Mouse (Mus musculus) MEL (cell line): ENCODE data around the gene Atp5d. TPM values are rescaled to one million over a fixed set of nuclear protein-coding genes. Genes with fewer than 3 reads are reported as not detected.

ENCODE experiments used
- DNase-seq: peaks from one replicate; pipeline ENCODE4 v3.0.0; 2011; ENCODE audit warnings: low read depth, low spot score
- H3K27ac ChIP-seq: 2 replicates; pipeline ENCODE4 v1.5.1; 2012; ENCODE audit warnings: low read depth, mild to moderate bottlenecking, control low read depth, low read length, moderate library complexity; ENCODE audit not compliant: control insufficient read depth
- H3K27me3 ChIP-seq, 2 experiments: fragments of 150-350 bp in 1 of 2; sonication (generic) in 1 of 2; 2 replicates each; pipeline ENCODE4 v1.6.1; 2012; ENCODE audit warnings: low read length in 2 of 2, mild to moderate bottlenecking in 2 of 2, improper control_type of control experiment in 1 of 2, moderate library complexity in 1 of 2; ENCODE audit not compliant: insufficient read depth in 2 of 2, control insufficient read depth in 1 of 2
- H3K36me3 ChIP-seq, 2 experiments: 2 replicates each; pipeline ENCODE4 v1.6.1; 2012 to 2014; ENCODE audit warnings: low read length in 2 of 2, improper control_type of control experiment in 1 of 2, inconsistent platforms in 1 of 2, mild to moderate bottlenecking in 1 of 2; ENCODE audit not compliant: insufficient read depth in 2 of 2, control insufficient read depth in 1 of 2
- H3K4me1 ChIP-seq, 2 experiments: fragments of 150-350 bp in 1 of 2; sonication (generic) in 1 of 2; 2 replicates each; pipeline ENCODE4 v1.6.1; 2012; ENCODE audit warnings: low read length in 2 of 2, improper control_type of control experiment in 1 of 2, mild to moderate bottlenecking in 1 of 2; ENCODE audit not compliant: insufficient read depth in 2 of 2, control insufficient read depth in 1 of 2
- H3K4me3 ChIP-seq, 2 experiments: fragments of 150-350 bp in 1 of 2; sonication (generic) in 1 of 2; 2 replicates each; pipeline ENCODE4 v1.5.1; 2012; ENCODE audit warnings: low read depth in 2 of 2, low read length in 2 of 2, mild to moderate bottlenecking in 2 of 2, moderate library complexity in 2 of 2, control low read depth in 1 of 2, improper control_type of control experiment in 1 of 2; ENCODE audit not compliant: control insufficient read depth in 1 of 2, insufficient read depth in 1 of 2
- H3K79me2 ChIP-seq: 2 replicates; pipeline ENCODE4 v1.6.1; 2012; ENCODE audit warnings: mild to moderate bottlenecking, low read length, moderate library complexity; ENCODE audit not compliant: control insufficient read depth, poor library complexity, insufficient read depth
- H3K9ac ChIP-seq: 2 replicates; pipeline ENCODE4 v1.6.1; 2012; ENCODE audit warnings: low read depth, mild to moderate bottlenecking, control low read depth, low read length, moderate library complexity; ENCODE audit not compliant: control insufficient read depth, poor library complexity, severe bottlenecking
- H3K9me3 ChIP-seq: fragments of 150-350 bp; sonication (generic); replicated peaks from 2 replicates; pipeline ENCODE4 v1.6.1; 2012; ENCODE audit warnings: mild to moderate bottlenecking, low read length, improper control_type of control experiment, moderate library complexity; ENCODE audit not compliant: insufficient read depth
- BHLHE40 ChIP-seq: IDR thresholded peaks from 2 replicates; pipeline ENCODE4 v1.6.1; 2012; ENCODE audit warnings: low read depth, mild to moderate bottlenecking, inconsistent platforms, low read length, improper control_type of control experiment, borderline replicate concordance
- E2F4 ChIP-seq: IDR thresholded peaks from 2 replicates; pipeline ENCODE4 v1.6.1; 2011; ENCODE audit warnings: low read depth, low read length, improper control_type of control experiment, borderline replicate concordance
- EP300 ChIP-seq, 2 experiments: IDR thresholded peaks; 2 replicates each; pipeline ENCODE4 v1.6.1; 2011; ENCODE audit warnings: improper control_type of control experiment in 2 of 2, low read length in 2 of 2, low read depth in 1 of 2, mild to moderate bottlenecking in 1 of 2
- ETS1 ChIP-seq: IDR thresholded peaks from 2 replicates; pipeline ENCODE4 v1.6.1; 2012; ENCODE audit warnings: low read depth, mild to moderate bottlenecking, inconsistent platforms, low read length, improper control_type of control experiment, moderate library complexity
- GABPA ChIP-seq: IDR thresholded peaks from 2 replicates; pipeline ENCODE4 v1.6.1; 2012; ENCODE audit warnings: low read depth, mild to moderate bottlenecking, inconsistent platforms, low read length, improper control_type of control experiment, moderate library complexity
- HCFC1 ChIP-seq: IDR thresholded peaks from 2 replicates; pipeline ENCODE4 v1.6.1; 2012; ENCODE audit warnings: low read depth, mild to moderate bottlenecking, inconsistent platforms, low read length, improper control_type of control experiment, moderate library complexity
- KAT2A ChIP-seq: conservative IDR thresholded peaks from 2 replicates; pipeline ENCODE4 v1.6.1; 2012; ENCODE audit warnings: low read depth, low read length, improper control_type of control experiment, inconsistent platforms
- MAZ ChIP-seq: IDR thresholded peaks from 2 replicates; pipeline ENCODE4 v1.6.1; 2012; ENCODE audit warnings: low read depth, mild to moderate bottlenecking, inconsistent platforms, low read length, improper control_type of control experiment
- NRF1 ChIP-seq: IDR thresholded peaks from 2 replicates; pipeline ENCODE4 v1.6.1; 2014; ENCODE audit warnings: low read depth, mild to moderate bottlenecking, inconsistent platforms, low read length, improper control_type of control experiment, moderate library complexity; ENCODE audit not compliant: poor library complexity, insufficient read depth, severe bottlenecking
- POLR2A ChIP-seq, 2 experiments: IDR thresholded peaks; 2 replicates each; pipeline ENCODE4 v1.6.1; 2011 to 2012; ENCODE audit warnings: low read length in 2 of 2, mild to moderate bottlenecking in 2 of 2, control low read depth in 1 of 2, improper control_type of control experiment in 1 of 2, low read depth in 1 of 2, moderate library complexity in 1 of 2; ENCODE audit not compliant: control insufficient read depth in 1 of 2, insufficient read depth in 1 of 2, poor library complexity in 1 of 2
- POLR2AphosphoS2 ChIP-seq: IDR thresholded peaks from 2 replicates; pipeline ENCODE4 v1.6.1; 2011; ENCODE audit warnings: low read length, improper control_type of control experiment
- SIN3A ChIP-seq: IDR thresholded peaks from 2 replicates; pipeline ENCODE4 v1.6.1; 2012; ENCODE audit warnings: low read length, improper control_type of control experiment, inconsistent platforms
- TCF12 ChIP-seq: IDR thresholded peaks from 2 replicates; pipeline ENCODE4 v1.6.1; 2014; ENCODE audit warnings: low read depth, mild to moderate bottlenecking, inconsistent platforms, low read length, improper control_type of control experiment, moderate library complexity
- UBTF ChIP-seq: IDR thresholded peaks from 2 replicates; pipeline ENCODE4 v1.6.1; 2012; ENCODE audit warnings: low read depth, mild to moderate bottlenecking, inconsistent platforms, low read length, improper control_type of control experiment, moderate library complexity, borderline replicate concordance; ENCODE audit not compliant: insufficient read depth
- USF2 ChIP-seq, 2 experiments: IDR thresholded peaks; 2 replicates each; pipeline ENCODE4 v1.6.1; 2011 to 2012; ENCODE audit warnings: improper control_type of control experiment in 2 of 2, low read length in 2 of 2, borderline replicate concordance in 1 of 2, inconsistent platforms in 1 of 2, low read depth in 1 of 2, mild to moderate bottlenecking in 1 of 2; ENCODE audit not compliant: insufficient read depth in 1 of 2
- ZC3H11A ChIP-seq: IDR thresholded peaks from 2 replicates; pipeline ENCODE4 v1.6.1; 2012; ENCODE audit warnings: low read depth, mild to moderate bottlenecking, inconsistent platforms, low read length, improper control_type of control experiment
- ZNF384 ChIP-seq: IDR thresholded peaks from 2 replicates; pipeline ENCODE4 v1.6.1; 2012; ENCODE audit warnings: low read depth, mild to moderate bottlenecking, inconsistent platforms, low read length, improper control_type of control experiment
- polyA plus RNA-seq, 2 experiments: library from polyadenylated mRNA; stranded (reverse) in 1 of 2; unstranded in 1 of 2; fragments of >175 nt in 1 of 2; fragments of >200 nt in 1 of 2; gene quantifications; 2 replicates each; pipeline versions ENCODE4 v1.2.1 to v1.2.4; 2012; ENCODE audit warnings: low replicate concordance in 2 of 2, low read depth in 1 of 2; ENCODE audit not compliant: insufficient read length in 2 of 2, insufficient read depth in 1 of 2, missing spikeins in 1 of 2
- total RNA-seq: library from RNA; depleted of rRNA; stranded (reverse); fragments of 300-350 nt; gene quantifications from 2 replicates; pipeline ENCODE4 v1.2.3, GENCODE M21; 2012

Gene Atp5d
- total and polyA plus RNA-seq, 3 experiments: 300 to 657 (median 308) TPM

DNA sequence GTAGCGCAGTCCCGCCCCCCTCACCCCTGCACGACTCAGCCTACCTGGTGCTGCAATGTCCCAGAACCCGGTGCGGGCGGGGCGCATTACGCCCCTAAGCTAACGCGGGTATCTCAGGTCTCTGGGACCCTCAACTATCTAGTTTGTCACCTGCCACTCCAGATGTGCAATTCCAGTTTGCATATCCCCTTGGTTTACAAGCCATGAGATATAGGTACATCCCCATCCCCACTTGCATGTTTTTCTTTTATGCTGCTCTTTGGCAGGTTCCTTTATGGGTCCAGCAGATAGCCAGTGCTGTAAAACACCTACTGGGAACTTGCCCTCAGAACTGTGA is 975 bp downstream of the Atp5d start:
- H3K36me3 ChIP-seq: peaks cover 0 to 8% of the 10 kb centered on the region in 2 experiments; a peak in 2 of 4 replicates
- peaks cover 28% of the 10 kb centered on the region for H3K79me2 ChIP-seq
- H3K9ac ChIP-seq: peak overlapping the region; percentile 89
- H3K4me1 ChIP-seq: peaks cover 0 to 23% of the 10 kb centered on the region in 2 experiments; a peak in 3 of 4 replicates
- H3K4me3 ChIP-seq: peak overlapping the region; percentile 76 to 77
- TF ChIP-seq BHLHE40 (no peak), UBTF (no peak), POLR2A (IDR thresholded peaks at IDR 0.05; ENCODE audit: control insufficient read depth in 1 of 2, insufficient read depth in 1 of 2, low read depth in 1 of 2, low read length in 2 of 2, poor library complexity in 1 of 2) (no peak), HCFC1 (no peak), USF2 (IDR thresholded peaks at IDR 0.05; ENCODE audit: borderline replicate concordance in 1 of 2, insufficient read depth in 1 of 2, low read depth in 1 of 2, low read length in 2 of 2) (no peak), POLR2AphosphoS2 (no peak), SIN3A (peak; percentile 30; the same call in 1 of the 2 replicates), MAZ (0 out of 2 replicates have a peak, but pooled peaks have one; percentile 94), NRF1 (0 out of 2 replicates have a peak, but pooled peaks have one; percentile 0), E2F4 (no peak)
- no peaks in the 10 kb centered on the region for H3K9me3 ChIP-seq
- no peaks in the 10 kb centered on the region for H3K27me3 ChIP-seq
- peak overlapping the region; percentile 96 for H3K27ac ChIP-seq
- peak; percentile 78 for DNase-seq

DNA sequence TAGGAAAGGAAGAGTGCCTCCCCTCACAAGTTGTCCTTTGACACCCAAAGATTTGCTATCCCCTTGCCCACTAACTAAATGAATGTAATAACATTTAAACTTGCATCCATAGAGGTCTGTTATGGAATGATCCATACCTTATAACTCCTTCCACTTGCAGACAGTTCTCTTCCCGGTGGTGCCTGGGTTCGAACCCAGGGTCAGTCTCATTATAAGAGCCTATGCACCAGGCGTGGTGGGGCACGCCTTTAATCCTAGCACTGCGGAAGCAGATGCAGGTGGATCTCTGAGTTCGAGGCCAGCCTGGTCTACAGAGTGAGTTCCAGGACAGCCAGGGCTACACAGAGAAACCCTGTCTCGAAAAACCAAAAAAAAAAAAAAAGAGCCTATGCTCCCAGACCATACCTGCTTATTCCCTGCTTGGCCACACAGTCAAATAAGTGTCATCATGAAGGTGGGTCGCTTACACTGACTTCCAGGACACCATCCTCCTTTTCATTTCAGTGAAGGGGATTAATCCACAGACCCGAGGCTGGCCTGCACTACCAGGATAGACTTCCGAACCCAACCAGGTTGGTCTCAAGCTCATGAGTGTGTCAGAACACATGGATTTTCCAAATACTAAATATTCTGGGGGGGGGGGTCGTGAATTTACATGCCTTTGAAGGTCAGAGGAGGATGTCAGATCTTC is 1.7 kb downstream of the Atp5d start:
- peak overlapping the region; percentile 96 for H3K27ac ChIP-seq

DNA sequence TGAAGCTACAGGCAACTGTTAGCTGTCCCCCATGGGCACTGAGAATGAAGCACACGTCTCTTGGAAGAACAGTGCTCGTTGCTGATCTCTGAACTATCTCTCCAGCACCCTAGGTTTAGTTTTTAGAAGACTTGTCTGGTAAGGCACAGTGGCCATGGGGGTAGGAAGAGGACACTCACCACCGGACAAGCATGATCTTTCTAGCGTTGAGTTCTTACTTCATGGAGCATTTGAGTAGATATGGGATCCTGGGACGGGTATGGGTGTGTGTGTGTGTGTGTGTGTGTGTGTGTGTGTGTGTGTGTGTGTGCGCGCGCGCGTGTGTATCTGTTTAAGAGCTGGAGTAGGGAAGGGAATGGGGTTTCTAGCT is 2.2 kb downstream of the Atp5d start, which contains the start of gene Cbarp:
TSS of gene Cbarp (minus strand) at position 170 of the 370 bp plus-strand sequence.
- no peak; the same call in 1 of the 2 replicates for TF ChIP-seq TCF12
- TF ChIP-seq ETS1: 0 out of 2 replicates have a peak, but pooled peaks have one; percentile 32
- H3K9me3 ChIP-seq: no peaks in the 10 kb centered on the region
- DNase-seq: peak; percentile 76
- no peaks in the 10 kb centered on the region for H3K27me3 ChIP-seq
- H3K27ac ChIP-seq: peak within 1 kb of the TSS; percentile 96
- peak within 1 kb of the TSS; percentile 77 to 80 for H3K4me3 ChIP-seq
- peaks cover 0 to 10% of the 10 kb centered on the region in 2 experiments; a peak in 2 of 4 replicates for H3K36me3 ChIP-seq
- peaks cover 29% of the 10 kb centered on the region for H3K79me2 ChIP-seq
- peaks cover 0 to 30% of the 10 kb centered on the region in 2 experiments; a peak in 3 of 4 replicates for H3K4me1 ChIP-seq
- H3K9ac ChIP-seq: peak within 1 kb of the TSS; percentile 89

More for the DNA sequence above, 1.7 kb downstream of the Atp5d start:
- H3K9me3 ChIP-seq: no peaks in the 10 kb centered on the region
- H3K27me3 ChIP-seq: no peaks in the 10 kb centered on the region
- H3K36me3 ChIP-seq: peaks cover 0 to 8% of the 10 kb centered on the region in 2 experiments; a peak in 2 of 4 replicates
- H3K9ac ChIP-seq: peak overlapping the region; percentile 89
- peaks cover 29% of the 10 kb centered on the region for H3K79me2 ChIP-seq
- H3K4me1 ChIP-seq: peaks cover 0 to 25% of the 10 kb centered on the region in 2 experiments; a peak in 3 of 4 replicates
- TF ChIP-seq GABPA: no peak
- TF ChIP-seq KAT2A: no peak
- no peak for TF ChIP-seq ZC3H11A
- peak; percentile 51; the same call in 1 of the 2 replicates for TF ChIP-seq ZNF384
- TF ChIP-seq EP300 (IDR thresholded peaks at IDR 0.05; ENCODE audit: low read depth in 1 of 2, low read length in 2 of 2): no peak
- no peak for TF ChIP-seq SIN3A
- DNase-seq: peak; percentile 38
- H3K4me3 ChIP-seq: peak overlapping the region; percentile 74 to 80
